Mouse (Mus musculus) cerebellum, adult 8-10 months (tissue): Measurements from ENCODE around the gene 4931428L18Rik.

ENCODE experiments used
- DNase-seq: peaks from one replicate; pipeline ENCODE4 v3.0.0; 2022

The 4931428L18Rik gene

GRCm38 (mm10) chr1:31222564-31222963, at the start of gene 4931428L18Rik, which contains the start of gene Pih1d3:
4931428L18Rik (minus strand) TSS chr1:31222684.
Pih1d3 (plus strand) TSS chr1:31222838.
- DNase-seq: no peak

- no peak for DNase-seq
These were observed 37.9 kb upstream of the 4931428L18Rik start for GRCm38 (mm10) chr1:31260218-31260923.

- peak; percentile 2 for DNase-seq
These were observed 11.0 kb upstream of the 4931428L18Rik start for GRCm38 (mm10) chr1:31233319-31234036.

GRCm38 (mm10) chr1:31220599-31221250, 1.8 kb downstream of the 4931428L18Rik start:
- no peak for DNase-seq

- no peak for DNase-seq
These were observed 7.7 kb downstream of the 4931428L18Rik start for GRCm38 (mm10) chr1:31214831-31215230.

- DNase-seq: peak; percentile 35
These were observed 12.3 kb downstream of the 4931428L18Rik start for GRCm38 (mm10) chr1:31210144-31210543.

- DNase-seq: no peak
These were observed 16.7 kb downstream of the 4931428L18Rik start for GRCm38 (mm10) chr1:31205770-31206169.

GRCm38 (mm10) chr1:31205346-31205745, 17.1 kb downstream of the 4931428L18Rik start:
- DNase-seq: no peak

GRCm38 (mm10) chr1:31203771-31204170, 18.7 kb downstream of the 4931428L18Rik start:
- no peak for DNase-seq

- no peak for DNase-seq
These were observed 25.5 kb downstream of the 4931428L18Rik start for GRCm38 (mm10) chr1:31196959-31197358.

- no peak for DNase-seq
These were observed 26.9 kb downstream of the 4931428L18Rik start for GRCm38 (mm10) chr1:31195633-31196032.

GRCm38 (mm10) chr1:31190237-31190866, 32.1 kb downstream of the 4931428L18Rik start:
- no peak for DNase-seq

- DNase-seq: peak; percentile 4
These were observed 44.2 kb downstream of the 4931428L18Rik start for GRCm38 (mm10) chr1:31178264-31178663.

- no peak for DNase-seq
These were observed 46.4 kb downstream of the 4931428L18Rik start, which contains the start of gene Lgsn for GRCm38 (mm10) chr1:31176101-31176500. Lgsn (plus strand) TSS chr1:31176401.

GRCm38 (mm10) chr1:31175401-31175800, 47.1 kb downstream of the 4931428L18Rik start:
- DNase-seq: no peak

- DNase-seq: no peak
These were observed 57.0 kb downstream of the 4931428L18Rik start for GRCm38 (mm10) chr1:31165326-31166121.

GRCm38 (mm10) chr1:31164527-31165189, 57.8 kb downstream of the 4931428L18Rik start:
- DNase-seq: no peak

GRCm38 (mm10) chr1:31156884-31157283, 65.6 kb downstream of the 4931428L18Rik start:
- no peak for DNase-seq

GRCm38 (mm10) chr1:31156185-31156584, 66.3 kb downstream of the 4931428L18Rik start:
- DNase-seq: no peak

GRCm38 (mm10) chr1:31153793-31154349, 68.6 kb downstream of the 4931428L18Rik start:
- DNase-seq: peak; percentile 24

- no peak for DNase-seq
These were observed 69.6 kb downstream of the 4931428L18Rik start for GRCm38 (mm10) chr1:31152799-31153426.
